Mouse (Mus musculus): ENCODE results near the gene Wwox. TPM values are rescaled to one million over a fixed set of nuclear protein-coding genes. Genes with fewer than 3 reads are reported as not detected.

Wwox gene
- polyA plus RNA-seq, 1 experiment from 2014 or later: 12.9 TPM

- Histone ChIP-seq H3K4me1 (ENCODE audit: control insufficient read depth, insufficient read depth, low read length) (peaks cover 8% of the 10 kb centered on the region; the same call in 1 of the 2 replicates), H3K27me3 (ENCODE audit: control insufficient read depth, insufficient read depth, low read length) (0 out of 2 replicates have a peak, but pooled peaks cover 6% of the 10 kb centered on the region), H3K27ac (replicated peaks; ENCODE audit: low read depth, low read length) (no peak overlapping the region), H3K4me3 (replicated peaks; ENCODE audit: low read depth, low read length) (no peak overlapping the region), H3K9ac (replicated peaks; ENCODE audit: low read length) (no peak overlapping the region), H3K9me3 (ENCODE audit: control insufficient read depth, low read length) (no peaks in the 10 kb centered on the region), H3K36me3 (ENCODE audit: control insufficient read depth, insufficient read depth, low read length) (no peaks in the 10 kb centered on the region), H3K4me2 (ENCODE audit: low read length) (no peak overlapping the region)
- 91% methylated on average over 4 of the region's 4 CpGs for WGBS
- no peak for ATAC-seq (ENCODE audit: low FRiP score, low TSS enrichment)
- no peak for DNase-seq
Observed at GRCm38 (mm10) chr8:114927917-114928316, 488.5 kb downstream of the Wwox start.

- H3K9ac ChIP-seq (replicated peaks; ENCODE audit: low read length): no peak overlapping the region
- H3K27me3 ChIP-seq (ENCODE audit: control insufficient read depth, insufficient read depth, low read length): 0 out of 2 replicates have a peak, but pooled peaks cover 6% of the 10 kb centered on the region
- peaks cover 8% of the 10 kb centered on the region; the same call in 1 of the 2 replicates for H3K4me1 ChIP-seq (ENCODE audit: control insufficient read depth, insufficient read depth, low read length)
- H3K36me3 ChIP-seq (ENCODE audit: control insufficient read depth, insufficient read depth, low read length): no peaks in the 10 kb centered on the region
- 94% methylated on average over 4 of the region's 4 CpGs for WGBS
- no peak overlapping the region for H3K27ac ChIP-seq (replicated peaks; ENCODE audit: low read depth, low read length)
- no peak for ATAC-seq (ENCODE audit: low FRiP score, low TSS enrichment)
- H3K9me3 ChIP-seq (ENCODE audit: control insufficient read depth, low read length): no peaks in the 10 kb centered on the region
- DNase-seq: no peak
- H3K4me3 ChIP-seq (replicated peaks; ENCODE audit: low read depth, low read length): no peak overlapping the region
- no peak overlapping the region for H3K4me2 ChIP-seq (ENCODE audit: low read length)
Observed at GRCm38 (mm10) chr8:114929597-114929996, 490.1 kb downstream of the Wwox start.

- H3K4me2 ChIP-seq (ENCODE audit: low read length): peak overlapping the region; percentile 39
- no peaks in the 10 kb centered on the region for H3K9me3 ChIP-seq (ENCODE audit: control insufficient read depth, low read length)
- 6% methylated on average over 18 of the region's 18 CpGs for WGBS
- H3K4me3 ChIP-seq (replicated peaks; ENCODE audit: low read depth, low read length): no peak overlapping the region
- 0 out of 2 replicates have a peak, but pooled peaks cover 6% of the 10 kb centered on the region for H3K27me3 ChIP-seq (ENCODE audit: control insufficient read depth, insufficient read depth, low read length)
- H3K9ac ChIP-seq (replicated peaks; ENCODE audit: low read length): no peak overlapping the region
- H3K36me3 ChIP-seq (ENCODE audit: control insufficient read depth, insufficient read depth, low read length): no peaks in the 10 kb centered on the region
- H3K4me1 ChIP-seq (ENCODE audit: control insufficient read depth, insufficient read depth, low read length): peaks cover 12% of the 10 kb centered on the region; the same call in 1 of the 2 replicates
- ATAC-seq (ENCODE audit: low FRiP score, low TSS enrichment) (no peak), DNase-seq (peak; percentile 39)
- H3K27ac ChIP-seq (replicated peaks; ENCODE audit: low read depth, low read length): no peak overlapping the region
Observed at GRCm38 (mm10) chr8:114932071-114932630, 492.7 kb downstream of the Wwox start.

- ATAC-seq (ENCODE audit: low FRiP score, low TSS enrichment): no peak
- 69% methylated on average over 1 of the region's 1 CpGs for WGBS
- Histone ChIP-seq H3K27me3 (ENCODE audit: control insufficient read depth, insufficient read depth, low read length) (0 out of 2 replicates have a peak, but pooled peaks cover 6% of the 10 kb centered on the region), H3K9me3 (ENCODE audit: control insufficient read depth, low read length) (no peaks in the 10 kb centered on the region), H3K4me3 (replicated peaks; ENCODE audit: low read depth, low read length) (no peak overlapping the region), H3K4me2 (ENCODE audit: low read length) (no peak overlapping the region), H3K36me3 (ENCODE audit: control insufficient read depth, insufficient read depth, low read length) (no peaks in the 10 kb centered on the region), H3K4me1 (ENCODE audit: control insufficient read depth, insufficient read depth, low read length) (peaks cover 12% of the 10 kb centered on the region; the same call in 1 of the 2 replicates), H3K27ac (replicated peaks; ENCODE audit: low read depth, low read length) (no peak overlapping the region), H3K9ac (replicated peaks; ENCODE audit: low read length) (no peak overlapping the region)
- peak; percentile 45 for DNase-seq
Observed at GRCm38 (mm10) chr8:114933248-114933647, 493.8 kb downstream of the Wwox start.

- DNase-seq: peak; percentile 73
- Histone ChIP-seq H3K4me2 (ENCODE audit: low read length) (no peak overlapping the region), H3K9me3 (ENCODE audit: control insufficient read depth, low read length) (no peaks in the 10 kb centered on the region), H3K9ac (replicated peaks; ENCODE audit: low read length) (no peak overlapping the region), H3K27me3 (ENCODE audit: control insufficient read depth, insufficient read depth, low read length) (no peaks in the 10 kb centered on the region), H3K36me3 (ENCODE audit: control insufficient read depth, insufficient read depth, low read length) (no peaks in the 10 kb centered on the region), H3K4me3 (replicated peaks; ENCODE audit: low read depth, low read length) (no peak overlapping the region), H3K27ac (replicated peaks; ENCODE audit: low read depth, low read length) (no peak overlapping the region), H3K4me1 (ENCODE audit: control insufficient read depth, insufficient read depth, low read length) (peaks cover 11% of the 10 kb centered on the region; the same call in 1 of the 2 replicates)
- 6% methylated on average over 10 of the region's 10 CpGs for WGBS
- ATAC-seq (ENCODE audit: low FRiP score, low TSS enrichment): peak; percentile 40; the same call in 1 of the 2 replicates
Observed at GRCm38 (mm10) chr8:114936887-114937286, 497.4 kb downstream of the Wwox start.

GRCm38 (mm10) chr8:114939338-114939737, 499.9 kb downstream of the Wwox start:
- Histone ChIP-seq H3K4me1 (ENCODE audit: control insufficient read depth, insufficient read depth, low read length) (0 out of 2 replicates have a peak, but pooled peaks cover 4% of the 10 kb centered on the region), H3K9ac (replicated peaks; ENCODE audit: low read length) (no peak overlapping the region), H3K27me3 (ENCODE audit: control insufficient read depth, insufficient read depth, low read length) (no peaks in the 10 kb centered on the region), H3K27ac (replicated peaks; ENCODE audit: low read depth, low read length) (no peak overlapping the region), H3K36me3 (ENCODE audit: control insufficient read depth, insufficient read depth, low read length) (no peaks in the 10 kb centered on the region), H3K4me2 (ENCODE audit: low read length) (no peak overlapping the region), H3K4me3 (replicated peaks; ENCODE audit: low read depth, low read length) (no peak overlapping the region), H3K9me3 (ENCODE audit: control insufficient read depth, low read length) (no peaks in the 10 kb centered on the region)
- DNase-seq (no peak), ATAC-seq (ENCODE audit: low FRiP score, low TSS enrichment) (no peak)
- 90% methylated on average over 8 of the region's 8 CpGs for WGBS

GRCm38 (mm10) chr8:114941096-114941495, 501.6 kb downstream of the Wwox start:
- Histone ChIP-seq H3K9ac (replicated peaks; ENCODE audit: low read length) (no peak overlapping the region), H3K36me3 (ENCODE audit: control insufficient read depth, insufficient read depth, low read length) (no peaks in the 10 kb centered on the region), H3K4me1 (ENCODE audit: control insufficient read depth, insufficient read depth, low read length) (0 out of 2 replicates have a peak, but pooled peaks cover 4% of the 10 kb centered on the region), H3K4me2 (ENCODE audit: low read length) (no peak overlapping the region), H3K27ac (replicated peaks; ENCODE audit: low read depth, low read length) (no peak overlapping the region), H3K27me3 (ENCODE audit: control insufficient read depth, insufficient read depth, low read length) (no peaks in the 10 kb centered on the region), H3K4me3 (replicated peaks; ENCODE audit: low read depth, low read length) (no peak overlapping the region), H3K9me3 (ENCODE audit: control insufficient read depth, low read length) (no peaks in the 10 kb centered on the region)
- WGBS: 93% methylated on average over 5 of the region's 5 CpGs
- ATAC-seq (ENCODE audit: low FRiP score, low TSS enrichment): no peak
- no peak for DNase-seq

- WGBS: 89% methylated on average over 9 of the region's 9 CpGs
Observed at GRCm38 (mm10) chr8:114941644-114942043, 502.2 kb downstream of the Wwox start.

GRCm38 (mm10) chr8:114947921-114948320, 508.5 kb downstream of the Wwox start:
- ATAC-seq (ENCODE audit: low FRiP score, low TSS enrichment) (no peak), DNase-seq (no peak)
- H3K4me2 ChIP-seq (ENCODE audit: low read length): no peak overlapping the region
- no peaks in the 10 kb centered on the region for H3K9me3 ChIP-seq (ENCODE audit: control insufficient read depth, low read length)
- 79% methylated on average over 6 of the region's 6 CpGs for WGBS
- no peak overlapping the region for H3K27ac ChIP-seq (replicated peaks; ENCODE audit: low read depth, low read length)
- no peaks in the 10 kb centered on the region for H3K36me3 ChIP-seq (ENCODE audit: control insufficient read depth, insufficient read depth, low read length)
- H3K4me1 ChIP-seq (ENCODE audit: control insufficient read depth, insufficient read depth, low read length): no peaks in the 10 kb centered on the region
- H3K27me3 ChIP-seq (ENCODE audit: control insufficient read depth, insufficient read depth, low read length): no peaks in the 10 kb centered on the region
- H3K9ac ChIP-seq (replicated peaks; ENCODE audit: low read length): no peak overlapping the region
- H3K4me3 ChIP-seq (replicated peaks; ENCODE audit: low read depth, low read length): no peak overlapping the region

More at GRCm38 (mm10) chr8:114941644-114942043, 502.2 kb downstream of the Wwox start:
- H3K4me2 ChIP-seq (ENCODE audit: low read length): no peak overlapping the region
- no peaks in the 10 kb centered on the region for H3K27me3 ChIP-seq (ENCODE audit: control insufficient read depth, insufficient read depth, low read length)
- ATAC-seq (ENCODE audit: low FRiP score, low TSS enrichment) (no peak), DNase-seq (no peak)
- no peaks in the 10 kb centered on the region for H3K9me3 ChIP-seq (ENCODE audit: control insufficient read depth, low read length)
- no peak overlapping the region for H3K27ac ChIP-seq (replicated peaks; ENCODE audit: low read depth, low read length)
- H3K9ac ChIP-seq (replicated peaks; ENCODE audit: low read length): no peak overlapping the region
- H3K4me3 ChIP-seq (replicated peaks; ENCODE audit: low read depth, low read length): no peak overlapping the region
- 0 out of 2 replicates have a peak, but pooled peaks cover 4% of the 10 kb centered on the region for H3K4me1 ChIP-seq (ENCODE audit: control insufficient read depth, insufficient read depth, low read length)
- H3K36me3 ChIP-seq (ENCODE audit: control insufficient read depth, insufficient read depth, low read length): no peaks in the 10 kb centered on the region
